Mouse (Mus musculus) CH12.LX (cell line): ENCODE results near the gene Gm20388. TPM values are rescaled to one million over a fixed set of nuclear protein-coding genes. Genes with fewer than 3 reads are reported as not detected.

ENCODE experiments used
- DNase-seq: peaks from one replicate; pipeline ENCODE4 v3.0.0-alpha.2; 2013; ENCODE audit errors: extremely low read depth
- H3K27ac ChIP-seq: 2 replicates; pipeline ENCODE4 v1.5.1; 2012; ENCODE audit warnings: low read depth, mild to moderate bottlenecking, control low read depth, moderate library complexity; ENCODE audit not compliant: insufficient read depth
- H3K27me3 ChIP-seq: replicated peaks from 2 replicates; pipeline ENCODE3; 2012; ENCODE audit warnings: inconsistent platforms
- H3K36me3 ChIP-seq, 2 experiments: replicated peaks in 1 of 2; 2 replicates each; pipeline versions ENCODE3 to v1.6.1; 2012; ENCODE audit warnings: inconsistent platforms in 1 of 2, low read length in 1 of 2, mild to moderate bottlenecking in 1 of 2, mixed read lengths in 1 of 2, moderate library complexity in 1 of 2; ENCODE audit not compliant: control insufficient read depth in 1 of 2, insufficient read depth in 1 of 2
- H3K4me1 ChIP-seq, 2 experiments: 2 replicates each; pipeline ENCODE4 v1.6.1; 2012; ENCODE audit warnings: inconsistent platforms in 1 of 2, moderate library complexity in 1 of 2; ENCODE audit not compliant: insufficient read depth in 2 of 2, control insufficient read depth in 1 of 2
- H3K4me2 ChIP-seq: 2 replicates; pipeline ENCODE4 v1.6.1; 2012; ENCODE audit warnings: low read depth, mild to moderate bottlenecking, control low read depth; ENCODE audit not compliant: poor library complexity, insufficient read depth, severe bottlenecking
- H3K4me3 ChIP-seq, 3 experiments: fragments of 150-350 bp in 1 of 3; sonication (generic) in 1 of 3; replicated peaks in 1 of 3; 2 replicates each; pipeline versions ENCODE3 to v1.5.1; 2011 to 2012; ENCODE audit warnings: low read depth in 2 of 3, low read length in 2 of 3, mild to moderate bottlenecking in 2 of 3, moderate library complexity in 2 of 3, control low read depth in 1 of 3, improper control_type of control experiment in 1 of 3, inconsistent platforms in 1 of 3, mixed read lengths in 1 of 3; ENCODE audit not compliant: poor library complexity in 1 of 3
- H3K79me2 ChIP-seq: replicated peaks from 2 replicates; pipeline ENCODE4 v1.6.1; 2012; ENCODE audit warnings: mild to moderate bottlenecking, moderate library complexity; ENCODE audit not compliant: control insufficient read depth, poor library complexity, insufficient read depth, severe bottlenecking; ENCODE audit errors: extremely low read depth
- H3K9ac ChIP-seq: 2 replicates; pipeline ENCODE4 v1.6.1; 2012; ENCODE audit warnings: low read depth, mild to moderate bottlenecking, control low read depth, moderate library complexity; ENCODE audit not compliant: insufficient read depth
- H3K9me3 ChIP-seq: replicated peaks from 2 replicates; pipeline ENCODE3; 2012; ENCODE audit warnings: low read length, inconsistent platforms, mixed read lengths
- BHLHE40 ChIP-seq: IDR thresholded peaks from 2 replicates; pipeline ENCODE4 v1.6.1; 2011; ENCODE audit warnings: mild to moderate bottlenecking, low read depth, low read length, improper control_type of control experiment
- CHD1 ChIP-seq: IDR thresholded peaks from 2 replicates; pipeline ENCODE4 v1.6.1; 2012; ENCODE audit warnings: low read depth, low read length, improper control_type of control experiment, inconsistent platforms
- CHD2 ChIP-seq: IDR thresholded peaks from 2 replicates; pipeline ENCODE4 v1.6.1; 2011; ENCODE audit warnings: low read length, improper control_type of control experiment
- ELF1 ChIP-seq: IDR thresholded peaks from 2 replicates; pipeline ENCODE4 v1.6.1; 2014; ENCODE audit warnings: low read depth, mild to moderate bottlenecking, inconsistent platforms, low read length, improper control_type of control experiment
- ETS1 ChIP-seq: conservative IDR thresholded peaks from 2 replicates; pipeline ENCODE4 v1.6.1; 2012; ENCODE audit warnings: low read depth, mild to moderate bottlenecking, inconsistent platforms, low read length, improper control_type of control experiment, moderate library complexity
- HCFC1 ChIP-seq: IDR thresholded peaks from 2 replicates; pipeline ENCODE4 v1.6.1; 2012; ENCODE audit warnings: low read depth, mild to moderate bottlenecking, inconsistent platforms, low read length, improper control_type of control experiment
- IRF4 ChIP-seq: IDR thresholded peaks from 2 replicates; pipeline ENCODE4 v1.6.1; 2014; ENCODE audit warnings: low read depth, mild to moderate bottlenecking, inconsistent platforms, low read length, improper control_type of control experiment
- JUND ChIP-seq: conservative IDR thresholded peaks from 2 replicates; pipeline ENCODE4 v1.6.1; 2011; ENCODE audit warnings: low read depth, low read length, improper control_type of control experiment
- MAFK ChIP-seq: IDR thresholded peaks from 2 replicates; pipeline ENCODE4 v1.6.1; 2011; ENCODE audit warnings: low read length, improper control_type of control experiment; ENCODE audit not compliant: insufficient replicate concordance
- MAX ChIP-seq: IDR thresholded peaks from 2 replicates; pipeline ENCODE4 v1.6.1; 2011; ENCODE audit warnings: low read length, improper control_type of control experiment
- MAZ ChIP-seq: IDR thresholded peaks from 2 replicates; pipeline ENCODE4 v1.6.1; 2012; ENCODE audit warnings: low read depth, mild to moderate bottlenecking, inconsistent platforms, low read length, improper control_type of control experiment, moderate library complexity
- MXI1 ChIP-seq: IDR thresholded peaks from 2 replicates; pipeline ENCODE4 v1.6.1; 2011; ENCODE audit warnings: mild to moderate bottlenecking, low read depth, low read length, improper control_type of control experiment
- PAX5 ChIP-seq: IDR thresholded peaks from 2 replicates; pipeline ENCODE4 v1.6.1; 2012; ENCODE audit warnings: low read length, inconsistent platforms, mixed read lengths
- RAD21 ChIP-seq: IDR thresholded peaks from 2 replicates; pipeline ENCODE4 v1.6.1; 2011; ENCODE audit warnings: low read depth, mild to moderate bottlenecking, low read length, improper control_type of control experiment, moderate library complexity
- SIN3A ChIP-seq: IDR thresholded peaks from 2 replicates; pipeline ENCODE4 v1.6.1; 2012; ENCODE audit warnings: low read length, improper control_type of control experiment, inconsistent platforms
- UBTF ChIP-seq: IDR thresholded peaks from 2 replicates; pipeline ENCODE4 v1.6.1; 2012; ENCODE audit warnings: low read depth, mild to moderate bottlenecking, inconsistent platforms, low read length, improper control_type of control experiment, moderate library complexity
- USF2 ChIP-seq: conservative IDR thresholded peaks from 2 replicates; pipeline ENCODE4 v1.6.1; 2011; ENCODE audit warnings: low read depth, low read length, improper control_type of control experiment
- ZC3H11A ChIP-seq: IDR thresholded peaks from 2 replicates; pipeline ENCODE4 v1.6.1; 2012; ENCODE audit warnings: low read depth, mild to moderate bottlenecking, inconsistent platforms, low read length, improper control_type of control experiment
- ZKSCAN1 ChIP-seq: IDR thresholded peaks from 2 replicates; pipeline ENCODE4 v1.6.1; 2012; ENCODE audit warnings: low read depth, inconsistent platforms, low read length, improper control_type of control experiment, borderline replicate concordance
- ZNF384 ChIP-seq: IDR thresholded peaks from 2 replicates; pipeline ENCODE4 v1.6.1; 2012; ENCODE audit warnings: low read depth, low read length, improper control_type of control experiment, inconsistent platforms
- dilution Hi-C: fragments of 300-500 bp; cut with MboI; formaldehyde crosslinking; loops from 2 replicates; pipeline ENCODE4 v1.14.3; 2020; ENCODE audit warnings: low sequenced_read_pairs; ENCODE audit not compliant: extremely low pct_unique_long_range_greater_than_20kb, extremely low pct_ligation_motif_present
- in situ Hi-C: fragments of 300-500 bp; cut with MboI; formaldehyde crosslinking; loops from 3 replicates; pipeline ENCODE4 v1.14.3; 2019; ENCODE audit warnings: low sequenced_read_pairs, low pct_ligation_motif_present, low pct_unique_long_range_greater_than_20kb, mixed read lengths
- polyA plus RNA-seq: library from polyadenylated mRNA; unstranded; fragments of >175 nt; gene quantifications from 2 replicates; pipeline ENCODE4 v1.2.1, GENCODE M21; 2012; ENCODE audit warnings: low read depth; ENCODE audit not compliant: insufficient read length
- total RNA-seq, 2 experiments: library from RNA; depleted of rRNA; stranded (reverse); fragments of 300-350 nt in 1 of 2; fragments of >200 nt in 1 of 2; gene quantifications; 2 replicates each; pipeline ENCODE4 v1.2.3; 2012 to 2014

The Gm20388 gene
- total and polyA plus RNA-seq, 3 experiments: 14.8 to 26.3 (median 22.2) TPM

DNA sequence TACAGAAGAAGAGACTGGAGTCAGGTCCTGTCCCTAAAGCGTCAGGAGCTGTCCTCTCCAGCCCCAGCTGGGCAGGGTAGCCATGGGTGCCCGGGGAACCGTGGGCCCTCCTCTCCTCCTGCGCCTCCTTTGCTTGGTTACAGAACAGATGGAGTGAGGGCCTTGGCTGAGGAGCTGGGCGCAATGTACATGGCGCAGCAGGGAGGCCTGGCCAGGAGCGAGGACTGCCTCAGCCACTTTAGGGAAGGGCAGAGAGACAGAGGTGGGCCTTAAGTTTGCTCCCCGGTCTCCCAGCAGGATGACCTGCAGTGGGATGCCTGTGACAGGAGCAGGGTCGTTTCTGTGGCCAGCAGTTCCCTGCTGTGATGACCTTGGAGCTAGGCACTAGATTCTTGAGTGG lies 381.0 kb downstream of the Gm20388 start:
- Histone ChIP-seq H3K36me3 (no peaks in the 10 kb centered on the region), H3K4me3 (no peak overlapping the region), H3K9me3 (no peaks in the 10 kb centered on the region), H3K27me3 (peaks cover 27% of the 10 kb centered on the region), H3K79me2 (no peaks in the 10 kb centered on the region), H3K4me2 (no peak overlapping the region), H3K27ac (no peak overlapping the region), H3K4me1 (peaks cover 3 to 17% of the 10 kb centered on the region in 2 experiments; a peak in 3 of 4 replicates), H3K9ac (no peak overlapping the region)
- in situ Hi-C loops: no loop called here
- TF ChIP-seq HCFC1 (no peak), ELF1 (no peak), RAD21 (no peak), MAX (no peak), JUND (no peak), UBTF (no peak), PAX5 (no peak), ZC3H11A (no peak)
- DNase-seq: no peak
- dilution Hi-C loops: no loop called here

DNA sequence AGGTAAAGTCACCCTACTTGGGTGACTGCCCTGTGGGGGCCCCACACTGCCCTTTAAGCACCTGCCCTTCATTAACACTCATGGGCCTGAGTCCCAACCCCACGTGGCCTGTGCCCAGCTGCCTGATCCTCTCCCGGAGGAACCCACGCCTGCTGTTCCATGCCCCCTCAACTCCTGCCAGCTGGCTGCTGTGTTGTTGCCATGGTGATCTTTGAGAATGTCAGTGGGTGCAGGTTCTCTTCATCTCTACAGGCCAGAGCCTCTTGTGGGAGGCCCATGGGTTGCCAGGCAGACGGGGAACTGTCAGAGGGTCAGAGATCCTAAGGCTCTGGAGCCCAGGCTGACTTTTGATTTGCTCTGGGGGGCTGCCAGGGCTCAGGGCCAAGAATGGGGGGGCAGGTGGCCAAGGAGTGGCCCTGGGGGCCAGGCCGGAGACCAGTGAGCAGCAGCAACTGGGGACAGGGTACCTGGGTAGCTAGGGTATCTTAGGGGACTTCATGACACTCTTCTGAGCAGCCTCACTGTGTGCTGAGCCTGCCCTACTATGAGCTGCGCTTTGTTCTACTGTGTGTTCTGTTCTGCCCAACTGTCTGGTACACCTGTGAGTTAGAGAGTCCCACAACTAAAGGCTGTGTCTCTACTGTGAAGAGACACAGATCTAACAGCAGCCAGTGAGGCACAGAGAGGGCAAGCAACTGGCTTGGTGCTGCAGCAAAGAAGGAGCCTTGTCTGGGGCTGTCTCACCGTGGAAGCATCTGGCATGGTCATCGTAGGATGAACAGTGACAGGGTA lies 381.9 kb downstream of the Gm20388 start:
- H3K9me3 ChIP-seq: no peaks in the 10 kb centered on the region
- in situ Hi-C loops: no loop called here
- no peak for DNase-seq
- no peaks in the 10 kb centered on the region for H3K36me3 ChIP-seq
- TF ChIP-seq CHD1 (no peak), ZKSCAN1 (peak; percentile 40; the same call in 1 of the 2 replicates)
- dilution Hi-C loops: no loop called here
- H3K79me2 ChIP-seq: no peaks in the 10 kb centered on the region
- no peak overlapping the region for H3K27ac ChIP-seq
- H3K4me2 ChIP-seq: no peak overlapping the region
- peaks cover 27% of the 10 kb centered on the region for H3K27me3 ChIP-seq
- no peak overlapping the region for H3K4me3 ChIP-seq
- peaks cover 3 to 17% of the 10 kb centered on the region in 2 experiments; a peak in 3 of 4 replicates for H3K4me1 ChIP-seq
- no peak overlapping the region for H3K9ac ChIP-seq

DNA sequence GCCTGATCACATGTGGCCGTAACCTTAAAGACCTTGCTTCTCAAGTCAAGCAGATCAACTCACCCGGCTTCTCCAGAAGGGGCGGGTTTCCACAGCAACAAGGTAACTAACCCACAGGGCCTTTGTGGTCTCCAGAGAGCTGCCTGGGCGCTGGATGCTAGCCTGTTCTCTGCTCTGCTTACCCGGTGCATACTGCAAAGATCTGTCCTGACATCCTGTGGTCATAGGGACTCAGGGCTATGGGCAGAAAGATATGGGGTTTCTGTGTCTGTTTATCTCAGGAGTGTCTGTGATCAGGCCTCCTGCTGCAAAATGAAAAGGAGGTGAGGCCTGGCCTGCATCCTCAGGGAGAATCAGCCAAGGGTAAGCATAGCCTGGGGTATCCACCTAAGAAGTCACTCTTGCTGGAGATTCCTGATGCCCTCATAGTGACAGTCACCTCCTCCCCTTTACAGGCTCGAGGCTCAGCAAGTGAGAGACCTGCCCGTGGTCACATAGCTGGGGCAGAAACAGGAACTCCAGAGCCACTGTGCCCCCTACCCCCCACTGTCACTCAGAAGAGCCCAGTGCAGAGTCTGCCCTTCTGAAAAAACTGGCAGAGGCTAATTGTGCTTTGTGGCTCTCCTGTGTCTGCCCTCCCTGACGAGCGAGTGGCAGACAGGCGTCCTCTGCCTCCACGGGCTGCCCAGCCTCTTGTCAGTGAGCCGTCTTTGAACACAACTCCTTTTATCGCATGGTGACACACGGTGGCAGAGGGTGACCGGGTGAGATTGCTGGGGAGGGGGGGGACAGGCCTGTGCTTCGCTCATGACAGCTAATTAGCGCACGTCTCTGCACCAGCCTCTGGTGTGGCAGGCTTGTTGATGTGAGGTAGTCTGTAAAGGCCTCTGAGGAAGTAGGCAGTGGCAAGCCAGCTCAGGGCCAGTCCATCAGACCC lies 383.0 kb downstream of the Gm20388 start:
- Histone ChIP-seq H3K9ac (no peak overlapping the region), H3K27ac (no peak overlapping the region), H3K4me1 (peaks cover 2 to 15% of the 10 kb centered on the region in 2 experiments; a peak in 3 of 4 replicates), H3K36me3 (no peaks in the 10 kb centered on the region), H3K4me2 (no peak overlapping the region), H3K9me3 (no peaks in the 10 kb centered on the region), H3K4me3 (no peak overlapping the region), H3K79me2 (no peaks in the 10 kb centered on the region), H3K27me3 (peaks cover 27% of the 10 kb centered on the region)
- in situ Hi-C loops (no loop called here), dilution Hi-C loops (no loop called here)
- DNase-seq: no peak
- TF ChIP-seq MAFK (no peak), ZC3H11A (no peak), PAX5 (no peak), RAD21 (no peak), UBTF (no peak), MAZ (no peak), ZNF384 (no peak), USF2 (no peak), SIN3A (no peak), CHD1 (no peak), MXI1 (no peak), ETS1 (no peak), BHLHE40 (no peak), MAX (no peak), IRF4 (no peak), CHD2 (no peak)
